Mouse (Mus musculus): Measurements from ENCODE around the gene Tbc1d30. TPM values are rescaled to one million over a fixed set of nuclear protein-coding genes. Genes with fewer than 3 reads are reported as not detected.

Gene Tbc1d30
- polyA plus RNA-seq, 1 experiment from 2014 or later: 0.11 TPM

- Histone ChIP-seq H3K36me3 (no peaks in the 10 kb centered on the region), H3K27me3 (replicated peaks) (0 out of 2 replicates have a peak, but pooled peaks cover 8% of the 10 kb centered on the region), H3K9ac (no peak overlapping the region), H3K27ac (no peak overlapping the region), H3K4me3 (no peak overlapping the region), H3K4me2 (no peak overlapping the region), H3K9me3 (replicated peaks) (no peaks in the 10 kb centered on the region), H3K4me1 (no peaks in the 10 kb centered on the region)
- ATAC-seq: no peak
- WGBS (ENCODE audit: insufficient replicate concordance): 74% methylated on average over 11 of the region's 11 CpGs
Observed at GRCm38 (mm10) chr10:121280943-121281342, 70.1 kb downstream of the Tbc1d30 start.

- no peak for ATAC-seq
- WGBS (ENCODE audit: insufficient replicate concordance): 79% methylated on average over 2 of the region's 2 CpGs
Observed at GRCm38 (mm10) chr10:121277022-121277471, 74.0 kb downstream of the Tbc1d30 start.

DNA sequence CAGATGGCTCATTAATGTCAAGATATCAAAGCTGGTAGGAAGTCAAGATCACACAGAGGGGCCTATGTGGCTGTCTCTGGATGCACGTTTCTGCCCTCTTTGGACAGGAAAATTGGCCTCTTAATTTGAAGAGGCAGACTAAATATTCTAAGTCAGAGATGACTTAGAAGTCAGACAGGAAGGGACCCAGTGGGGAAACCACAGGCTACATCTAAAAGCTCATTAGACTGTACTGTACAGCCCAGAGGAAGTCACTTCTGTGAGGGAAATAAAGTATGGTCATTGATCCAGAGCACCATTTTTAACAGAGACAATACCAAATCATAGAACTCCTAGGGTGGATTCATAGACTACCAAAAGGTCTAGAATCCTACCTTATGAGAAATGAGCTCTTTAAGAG, 76.1 kb downstream of the Tbc1d30 start:
- Histone ChIP-seq H3K9ac (no peak overlapping the region), H3K4me2 (no peak overlapping the region), H3K4me3 (no peak overlapping the region), H3K27me3 (replicated peaks) (no peaks in the 10 kb centered on the region), H3K27ac (no peak overlapping the region), H3K4me1 (no peaks in the 10 kb centered on the region), H3K36me3 (no peaks in the 10 kb centered on the region), H3K9me3 (replicated peaks) (0 out of 2 replicates have a peak, but pooled peaks cover 4% of the 10 kb centered on the region)
- no peak for ATAC-seq
- 32% methylated on average over 1 of the region's 1 CpGs for WGBS (ENCODE audit: insufficient replicate concordance)

More at GRCm38 (mm10) chr10:121277022-121277471, 74.0 kb downstream of the Tbc1d30 start:
- Histone ChIP-seq H3K4me3 (no peak overlapping the region), H3K4me2 (no peak overlapping the region), H3K4me1 (no peaks in the 10 kb centered on the region), H3K9ac (no peak overlapping the region), H3K36me3 (no peaks in the 10 kb centered on the region), H3K27ac (no peak overlapping the region), H3K9me3 (replicated peaks) (0 out of 2 replicates have a peak, but pooled peaks cover 4% of the 10 kb centered on the region), H3K27me3 (replicated peaks) (no peaks in the 10 kb centered on the region)

DNA sequence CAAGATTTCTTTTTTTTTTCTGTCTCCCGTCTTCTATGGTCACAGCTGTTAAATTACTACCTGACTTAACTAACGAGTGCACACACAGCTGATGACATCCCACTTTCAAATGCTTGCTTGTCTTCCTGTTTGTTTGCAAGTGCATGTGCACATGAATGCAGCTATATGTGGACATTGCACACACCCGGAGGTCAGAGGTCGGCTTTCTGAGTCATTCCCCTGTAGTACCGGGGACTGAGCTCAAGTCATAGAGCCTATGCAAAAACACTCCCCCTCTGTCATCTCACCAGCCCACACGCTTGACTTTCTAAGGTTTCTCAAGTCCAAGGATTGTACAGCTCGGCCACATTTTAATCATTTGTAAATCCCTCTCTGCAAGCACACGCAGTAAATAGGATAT, 80.1 kb downstream of the Tbc1d30 start:
- H3K27me3 ChIP-seq (replicated peaks): no peaks in the 10 kb centered on the region; the same call in 1 of the 2 replicates
- H3K9ac ChIP-seq: no peak overlapping the region
- no peak for ATAC-seq
- no peak overlapping the region for H3K4me2 ChIP-seq
- no peak overlapping the region for H3K4me3 ChIP-seq
- H3K9me3 ChIP-seq (replicated peaks): 0 out of 2 replicates have a peak, but pooled peaks cover 4% of the 10 kb centered on the region
- 68% methylated on average over 8 of the region's 8 CpGs for WGBS (ENCODE audit: insufficient replicate concordance)
- H3K27ac ChIP-seq: no peak overlapping the region
- H3K36me3 ChIP-seq: no peaks in the 10 kb centered on the region
- H3K4me1 ChIP-seq: no peaks in the 10 kb centered on the region; the same call in 1 of the 2 replicates

- ATAC-seq: no peak
- Histone ChIP-seq H3K4me2 (no peak overlapping the region), H3K36me3 (no peaks in the 10 kb centered on the region), H3K27ac (no peak overlapping the region), H3K4me1 (no peaks in the 10 kb centered on the region; the same call in 1 of the 2 replicates), H3K27me3 (replicated peaks) (no peaks in the 10 kb centered on the region; the same call in 1 of the 2 replicates), H3K4me3 (no peak overlapping the region), H3K9me3 (replicated peaks) (no peaks in the 10 kb centered on the region), H3K9ac (no peak overlapping the region)
- whole genome bisulfite sequencing (ENCODE audit: insufficient replicate concordance): 38% methylated on average over 8 of the region's 8 CpGs
Observed at GRCm38 (mm10) chr10:121268771-121269170, 82.3 kb downstream of the Tbc1d30 start.

- Histone ChIP-seq H3K9me3 (replicated peaks) (no peaks in the 10 kb centered on the region), H3K9ac (no peak overlapping the region), H3K27me3 (replicated peaks) (no peaks in the 10 kb centered on the region; the same call in 1 of the 2 replicates), H3K4me3 (no peak overlapping the region), H3K4me1 (no peaks in the 10 kb centered on the region; the same call in 1 of the 2 replicates), H3K36me3 (no peaks in the 10 kb centered on the region), H3K4me2 (no peak overlapping the region), H3K27ac (no peak overlapping the region)
- WGBS (ENCODE audit: insufficient replicate concordance): 35% methylated on average over 7 of the region's 7 CpGs
- ATAC-seq: no peak
Observed at GRCm38 (mm10) chr10:121264204-121264575, 86.9 kb downstream of the Tbc1d30 start.

DNA sequence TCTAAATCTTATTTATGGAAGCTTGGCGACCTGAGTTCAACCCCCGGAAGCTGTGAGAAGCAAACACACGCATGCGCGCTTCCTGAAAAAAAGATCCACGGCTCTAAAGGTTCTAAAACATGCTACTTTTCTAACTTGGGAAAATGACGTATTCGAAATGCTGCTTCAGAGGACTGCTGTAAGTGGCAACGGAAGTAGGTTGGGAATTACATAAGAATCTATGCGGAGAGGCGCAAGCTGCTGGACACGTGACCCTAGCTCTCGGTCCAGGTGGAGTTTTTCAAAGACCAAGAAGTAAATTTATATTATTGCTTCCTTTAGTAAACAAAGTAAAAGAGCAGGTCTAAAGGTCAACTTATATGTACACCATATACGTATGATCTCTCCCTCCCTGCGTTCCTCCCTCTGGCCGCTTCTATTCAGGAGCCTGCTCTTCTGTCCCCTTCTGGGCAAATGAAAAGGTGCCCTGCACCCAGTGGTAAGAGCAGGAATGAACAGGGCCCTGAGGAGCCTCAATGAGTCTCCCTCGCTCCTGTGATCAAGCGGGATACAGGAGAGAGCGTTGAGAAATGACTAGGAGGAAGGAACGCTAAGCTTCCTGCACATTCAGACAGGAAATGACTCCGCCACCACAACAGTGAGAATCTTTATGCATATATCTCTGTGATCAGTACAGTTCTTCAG, 87.4 kb downstream of the Tbc1d30 start:
- Histone ChIP-seq H3K27me3 (replicated peaks) (no peaks in the 10 kb centered on the region; the same call in 1 of the 2 replicates), H3K9me3 (replicated peaks) (no peaks in the 10 kb centered on the region), H3K9ac (no peak overlapping the region), H3K4me1 (no peaks in the 10 kb centered on the region; the same call in 1 of the 2 replicates), H3K4me3 (no peak overlapping the region), H3K4me2 (no peak overlapping the region), H3K27ac (no peak overlapping the region), H3K36me3 (no peaks in the 10 kb centered on the region)
- no peak for ATAC-seq
- 64% methylated on average over 21 of the region's 21 CpGs for WGBS (ENCODE audit: insufficient replicate concordance)

GRCm38 (mm10) chr10:121262206-121262605, 88.9 kb downstream of the Tbc1d30 start:
- Histone ChIP-seq H3K4me3 (no peak overlapping the region), H3K9me3 (replicated peaks) (no peaks in the 10 kb centered on the region), H3K4me1 (no peaks in the 10 kb centered on the region), H3K4me2 (no peak overlapping the region), H3K27ac (no peak overlapping the region), H3K27me3 (replicated peaks) (no peaks in the 10 kb centered on the region; the same call in 1 of the 2 replicates), H3K9ac (no peak overlapping the region), H3K36me3 (no peaks in the 10 kb centered on the region)
- WGBS (ENCODE audit: insufficient replicate concordance): 83% methylated on average over 8 of the region's 8 CpGs
- ATAC-seq: no peak

- H3K4me1 ChIP-seq: no peaks in the 10 kb centered on the region
- no peaks in the 10 kb centered on the region for H3K9me3 ChIP-seq (replicated peaks)
- no peak for ATAC-seq
- H3K9ac ChIP-seq: no peak overlapping the region
- no peak overlapping the region for H3K4me2 ChIP-seq
- H3K36me3 ChIP-seq: no peaks in the 10 kb centered on the region
- H3K4me3 ChIP-seq: no peak overlapping the region
- H3K27ac ChIP-seq: no peak overlapping the region
- H3K27me3 ChIP-seq (replicated peaks): peaks cover 2% of the 10 kb centered on the region; the same call in 1 of the 2 replicates
- WGBS (ENCODE audit: insufficient replicate concordance): 77% methylated on average over 6 of the region's 6 CpGs
Observed at GRCm38 (mm10) chr10:121261036-121261592, 90.0 kb downstream of the Tbc1d30 start.

DNA sequence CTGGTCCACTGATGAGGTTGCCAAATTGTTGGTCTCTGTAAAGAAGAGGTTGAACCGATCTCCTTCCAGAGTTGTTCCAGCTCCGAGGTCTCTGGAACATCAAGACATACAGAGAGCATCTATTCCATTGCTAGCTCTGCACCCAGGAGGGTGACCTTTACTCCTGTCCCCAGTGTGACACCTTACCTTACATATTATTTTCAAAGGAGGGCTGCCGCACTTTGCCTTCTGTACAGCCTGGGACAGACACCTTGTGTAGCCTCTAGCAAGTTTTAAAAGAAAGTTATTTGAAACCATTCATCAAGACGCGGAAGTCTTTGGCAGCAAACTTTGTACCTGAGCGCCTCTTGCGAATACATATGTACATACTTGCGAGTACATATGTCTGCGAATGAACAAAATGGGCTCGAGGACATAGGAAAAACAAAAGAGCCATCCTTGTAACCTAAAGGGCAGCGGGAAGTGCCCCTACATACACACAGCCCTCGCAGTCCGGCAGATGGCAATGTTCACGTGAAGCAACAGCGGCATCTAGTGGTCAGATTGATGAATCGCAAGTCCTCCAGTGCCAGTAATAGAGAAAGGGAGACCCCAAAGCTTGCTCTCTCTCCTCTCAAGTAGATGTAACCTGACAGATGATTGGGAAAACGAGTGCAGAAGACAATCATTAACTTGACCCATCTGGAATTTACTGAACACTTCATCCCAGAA, 94.8 kb downstream of the Tbc1d30 start:
- Histone ChIP-seq H3K9me3 (replicated peaks) (no peaks in the 10 kb centered on the region), H3K27me3 (replicated peaks) (peaks cover 5% of the 10 kb centered on the region; the same call in 1 of the 2 replicates), H3K4me1 (no peaks in the 10 kb centered on the region), H3K27ac (no peak overlapping the region), H3K9ac (no peak overlapping the region), H3K4me2 (no peak overlapping the region), H3K36me3 (no peaks in the 10 kb centered on the region), H3K4me3 (no peak overlapping the region)
- WGBS (ENCODE audit: insufficient replicate concordance): 20% methylated on average over 17 of the region's 17 CpGs
- no peak for ATAC-seq

DNA sequence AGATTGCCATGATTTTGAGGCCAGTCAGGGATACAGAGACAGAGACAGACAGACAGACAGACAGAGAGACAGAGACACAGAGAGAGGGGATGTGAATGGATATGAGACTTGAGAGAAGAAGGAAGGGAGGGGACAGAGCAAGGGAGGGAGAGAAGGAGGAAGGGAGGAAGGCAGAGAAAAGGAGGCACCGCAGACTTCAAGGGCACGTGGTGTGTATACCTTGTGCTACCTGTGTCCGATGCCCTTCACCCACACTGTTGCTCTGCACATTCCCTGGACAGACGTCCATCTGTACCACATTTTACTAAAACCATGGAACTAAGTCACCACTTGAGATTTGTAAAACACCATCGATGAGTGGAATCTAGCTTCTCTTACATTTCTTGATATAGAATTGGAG, 95.6 kb downstream of the Tbc1d30 start:
- Histone ChIP-seq H3K27ac (no peak overlapping the region), H3K4me1 (no peaks in the 10 kb centered on the region), H3K36me3 (no peaks in the 10 kb centered on the region), H3K9me3 (replicated peaks) (no peaks in the 10 kb centered on the region), H3K27me3 (replicated peaks) (peaks cover 5% of the 10 kb centered on the region; the same call in 1 of the 2 replicates), H3K4me2 (no peak overlapping the region), H3K4me3 (no peak overlapping the region), H3K9ac (no peak overlapping the region)
- ATAC-seq: no peak
- WGBS (ENCODE audit: insufficient replicate concordance): 72% methylated on average over 5 of the region's 5 CpGs

DNA sequence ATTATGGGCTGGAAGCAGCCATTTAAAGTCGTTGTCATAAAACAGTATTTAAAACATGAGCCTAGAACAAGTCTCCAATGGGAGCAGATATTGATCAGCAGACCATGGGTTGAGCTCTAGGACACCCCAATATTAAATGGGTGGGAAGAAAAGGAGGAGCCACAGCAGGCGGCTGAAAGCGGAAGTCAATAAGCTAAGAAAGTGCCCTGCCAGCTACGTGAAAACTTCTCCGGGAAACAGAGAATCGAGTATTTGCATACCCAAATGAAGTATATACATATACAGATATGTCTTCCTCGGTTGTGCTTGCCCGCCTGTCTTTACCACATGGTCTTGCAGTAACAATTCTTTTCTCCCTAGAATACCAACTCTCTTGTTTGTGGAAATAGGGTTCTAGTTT, 96.7 kb downstream of the Tbc1d30 start:
- WGBS (ENCODE audit: insufficient replicate concordance): 63% methylated on average over 8 of the region's 8 CpGs

More for the DNA sequence above, 96.7 kb downstream of the Tbc1d30 start:
- Histone ChIP-seq H3K36me3 (no peaks in the 10 kb centered on the region), H3K4me2 (no peak overlapping the region), H3K9me3 (replicated peaks) (no peaks in the 10 kb centered on the region), H3K9ac (no peak overlapping the region), H3K4me3 (no peak overlapping the region), H3K27me3 (replicated peaks) (peaks cover 5% of the 10 kb centered on the region; the same call in 1 of the 2 replicates), H3K27ac (no peak overlapping the region), H3K4me1 (no peaks in the 10 kb centered on the region)
- ATAC-seq: no peak

Data from liver, embryonic 12.5 days (tissue).